Mouse (Mus musculus): ENCODE measurements at regions not wholly inside any gene's neighbourhood (a gene's known extent, or its start where the extent isn't known, plus 50 kb on each side); places are given as distances from the start of the nearest gene placed in this dataset.

- TF ChIP-seq GATA1 (IDR thresholded peaks at IDR 0.05; ENCODE audit: borderline replicate concordance, low read length) (no peak), FLI1 (IDR thresholded peaks at IDR 0.05; ENCODE audit: low read length) (no peak)
Measured at GRCm38 (mm10) chr15:85662271-85662670, 72.5 kb upstream of the Ppara start.
